ENCODE assay signal across 8 mouse cellular contexts in genomic region chr13:103114274-103114673, GRCm38 (mm10).
DNase-seq lines count a peak whose midpoint lies in the region; ATAC-seq and TF ChIP-seq lines count a peak whose summit lies in the region.

No protein-coding gene starts in this region.

- H3K4me1 ChIP-seq in lung, postnatal 0 days (ENCODE audit: insufficient read depth, low read depth, low read length) = no peaks in the 10 kb centered on the region

- H3K4me2 ChIP-seq in lung, postnatal 0 days (replicated peaks; ENCODE audit: low read depth, low read length) = no peak overlapping the region

- H3K36me3 ChIP-seq in lung, postnatal 0 days (ENCODE audit: insufficient read depth, low read length) = no peaks in the 10 kb centered on the region

- H3K27me3 ChIP-seq in lung, postnatal 0 days (replicated peaks; ENCODE audit: insufficient read depth, low read length) = no peaks in the 10 kb centered on the region

- DNase-seq in adrenal gland, postnatal 14 days = peak; percentile 66
- no peak for DNase-seq in adrenal gland, postnatal 4 days (ENCODE audit: low spot score in 2 of 2)
- peak; percentile 61 for DNase-seq in cerebellum, adult 9-10 months
- peak; percentile 56 to 71 for DNase-seq in gastrocnemius, postnatal 36 days
- peak; percentile 28 to 57 for DNase-seq in kidney, adult 8-10 months
- DNase-seq in lung, postnatal 0 days (ENCODE audit: low spot score) = peak; percentile 27
- no peak for DNase-seq in thymus, adult 18-20 months

- TF ChIP-seq EP300 in lung, postnatal 0 days (IDR thresholded peaks at IDR 0.05) = no peak

- no peak overlapping the region for H3K4me3 ChIP-seq in lung, postnatal 0 days (ENCODE audit: low read depth, low read length)

- TF ChIP-seq CTCF in lung, postnatal 0 days (IDR thresholded peaks at IDR 0.05) = no peak

- WGBS in lung, postnatal 0 days = 42% methylated on average over 5 of the region's 5 CpGs

- peak; percentile 43 for ATAC-seq in lung, postnatal 0 days
- ATAC-seq in megakaryocyte, adult 5-6 weeks (ENCODE audit: poor library complexity, severe bottlenecking) = no peak

- no peak overlapping the region for H3K27ac ChIP-seq in lung, postnatal 0 days (ENCODE audit: low read length)

- intact Hi-C loops in gastrocnemius, postnatal 36 days (cut with DNase I) = loop anchor here (5.0 kb wide), 3 partner anchors 207 to 437 kb away; no protein-coding TSS in a partner anchor

- no peak overlapping the region for H3K9ac ChIP-seq in lung, postnatal 0 days (replicated peaks; ENCODE audit: low read depth)

- no peaks in the 10 kb centered on the region for H3K9me3 ChIP-seq in lung, postnatal 0 days (ENCODE audit: low read length)

Comparison
In these comparisons a context has a peak if more than half of its experiments do, and no peak if none do; other contexts are left out.
1. DNase-seq: peak in adrenal gland, postnatal 14 days (single experiment), cerebellum, adult 9-10 months (single experiment), gastrocnemius, postnatal 36 days (2 of 2), kidney, adult 8-10 months (2 of 2) and lung, postnatal 0 days (single experiment); none in adrenal gland, postnatal 4 days (0 of 2) and thymus, adult 18-20 months (0 of 2).